Mouse (Mus musculus) neutrophil, adult 5-6 weeks (primary cell): ENCODE measurements around the gene Amn1. TPM values are rescaled to one million over a fixed set of nuclear protein-coding genes. Genes with fewer than 3 reads are reported as not detected.
"Not testable (repeated sequence)": the region's sequence is repeated elsewhere in the genome, so short reads cannot be mapped to it uniquely, and the experiment has no call there.

Source experiments
- ATAC-seq: fragments of 151-379, 151-347 bp; 2 replicates; pipeline ENCODE4 v1.8.0; 2017; ENCODE audit warnings: mild to moderate bottlenecking, moderate TSS enrichment; ENCODE audit not compliant: insufficient number of reproducible peaks, poor library complexity, low FRiP score, severe bottlenecking; ENCODE audit errors: extremely low read depth
- total RNA-seq: library from RNA; stranded (forward); fragments of 200-1000 nt; gene quantifications from 2 replicates; pipeline ENCODE4 v1.2.3, GENCODE M21; 2017

Amn1 gene
- total RNA-seq, result 49.2 and 56.8 TPM in 2 replicates

- peak; percentile 86 for ATAC-seq
Observed at GRCm38 (mm10) chr6:149188041-149188924, at the start of gene Amn1. TSS of gene Amn1 (minus strand) at chr6:149188712.

DNA sequence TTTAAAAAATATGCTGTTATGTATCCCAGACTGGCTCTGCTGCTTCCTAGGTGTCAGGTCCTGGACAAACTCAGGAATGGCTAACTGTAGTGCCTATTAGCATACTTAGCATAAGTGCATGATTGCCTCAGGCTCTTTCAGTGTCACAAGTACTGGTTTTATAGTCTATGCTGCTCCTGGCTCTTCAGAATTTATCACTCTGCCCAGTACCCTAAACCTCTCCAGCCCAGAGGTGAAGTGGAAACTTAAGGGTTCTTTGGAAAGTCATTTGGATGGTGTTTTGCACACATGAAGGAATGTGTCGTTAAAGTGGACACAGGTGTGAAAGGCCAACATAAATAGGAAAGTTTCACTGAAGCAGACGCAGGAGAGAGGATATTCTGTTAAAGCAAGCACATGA, 48.3 kb upstream of the Amn1 start:
- ATAC-seq, result no peak

DNA sequence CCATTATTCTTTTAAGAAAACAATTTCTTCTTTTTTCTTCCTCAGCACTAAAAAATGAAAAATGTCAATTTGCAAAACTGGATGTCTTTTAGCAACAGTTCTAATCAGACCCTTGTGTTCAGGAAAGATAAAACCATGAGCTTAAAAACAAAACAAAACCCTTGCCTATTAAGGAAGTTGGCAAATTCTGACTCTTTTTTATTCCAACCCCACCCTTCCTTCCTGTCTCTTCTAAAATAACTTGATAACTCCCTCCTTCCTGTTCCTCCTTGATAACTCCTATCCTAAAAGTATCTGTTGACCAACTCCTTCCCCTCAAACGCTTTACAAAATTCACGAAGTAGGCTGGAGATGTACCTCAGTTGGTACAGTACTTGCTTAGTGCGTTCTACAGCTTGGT, 45.4 kb upstream of the Amn1 start:
- no peak for ATAC-seq

GRCm38 (mm10) chr6:149224751-149225150, 36.2 kb upstream of the Amn1 start:
- ATAC-seq, result no peak

DNA sequence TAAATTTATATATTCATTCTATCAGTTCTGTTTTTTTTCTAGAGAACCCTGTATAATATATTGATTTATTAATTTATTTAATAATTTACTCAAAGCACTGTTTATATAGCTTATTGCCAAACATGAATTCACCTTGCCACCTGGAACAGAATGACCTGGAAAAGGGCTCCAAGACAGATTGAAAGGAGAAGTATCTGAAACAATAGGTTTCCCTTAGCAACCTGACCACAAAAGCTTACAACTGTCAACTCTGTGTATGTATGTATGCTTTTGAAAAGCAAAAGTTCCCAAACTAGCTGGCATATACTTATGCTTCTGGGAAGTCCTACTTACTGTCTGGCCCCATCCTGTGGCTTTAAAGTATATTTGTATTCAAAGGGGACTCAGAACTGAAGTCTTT, 32.8 kb upstream of the Amn1 start:
- no peak for ATAC-seq

DNA sequence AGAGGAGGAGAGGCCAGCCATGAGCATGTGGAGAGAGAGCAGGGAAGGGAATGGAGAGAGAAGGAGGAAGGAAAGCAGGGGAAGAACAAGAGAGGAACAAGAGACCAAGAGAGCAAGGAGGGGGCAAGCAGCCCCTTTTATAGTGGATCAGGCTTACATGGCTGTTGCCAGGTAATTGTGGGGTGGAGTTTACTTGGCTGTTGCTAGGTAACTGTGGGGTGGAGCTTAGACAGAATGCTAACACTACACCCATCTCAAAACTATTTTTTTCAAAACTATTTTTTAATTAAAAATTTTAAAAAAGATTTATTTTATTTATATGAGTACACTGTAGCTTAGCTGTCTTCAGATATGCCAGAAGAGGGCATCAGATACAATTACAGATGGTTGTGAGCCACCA, 10.1 kb upstream of the Amn1 start:
- ATAC-seq, result no peak

- ATAC-seq, result no peak
Observed at GRCm38 (mm10) chr6:149197116-149197515, 8.6 kb upstream of the Amn1 start.

GRCm38 (mm10) chr6:149193276-149193905, 4.9 kb upstream of the Amn1 start:
- ATAC-seq, result peak; percentile 74

- ATAC-seq, result not testable (repeated sequence)
Observed at GRCm38 (mm10) chr6:149191951-149192350, 3.4 kb upstream of the Amn1 start.

DNA sequence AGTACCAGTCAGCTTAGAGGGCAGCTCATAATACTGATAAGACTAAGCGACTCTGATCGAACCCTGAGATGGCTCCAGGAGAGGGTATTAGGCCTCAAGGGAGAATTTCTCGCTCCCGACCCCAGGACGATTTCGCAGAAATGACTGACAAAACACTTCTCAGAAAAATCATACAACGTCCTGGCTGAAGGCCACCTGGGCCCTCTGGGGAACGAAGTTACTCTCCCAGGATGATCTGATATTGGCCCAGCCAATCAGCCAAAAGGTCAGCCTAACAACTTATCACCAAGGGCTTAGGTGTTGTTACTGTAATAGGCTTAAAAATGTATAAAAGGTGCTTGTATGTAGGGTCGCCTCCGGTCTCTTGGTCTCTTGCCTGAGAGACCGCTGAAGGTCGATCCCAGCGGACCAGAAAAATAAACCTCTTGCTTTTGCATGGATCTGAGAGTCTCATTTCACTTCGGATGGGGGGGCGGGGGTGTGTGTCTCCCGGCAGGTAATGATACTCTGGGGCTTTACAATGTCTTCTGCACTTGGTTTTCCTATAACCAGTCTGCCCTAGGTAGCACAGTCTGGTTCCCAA, 919 bp upstream of the Amn1 start:
- no peak for ATAC-seq

GRCm38 (mm10) chr6:149188925-149189257, 379 bp upstream of the Amn1 start:
- no peak for ATAC-seq

GRCm38 (mm10) chr6:149187371-149187770, 1.1 kb downstream of the Amn1 start:
- ATAC-seq, result no peak

DNA sequence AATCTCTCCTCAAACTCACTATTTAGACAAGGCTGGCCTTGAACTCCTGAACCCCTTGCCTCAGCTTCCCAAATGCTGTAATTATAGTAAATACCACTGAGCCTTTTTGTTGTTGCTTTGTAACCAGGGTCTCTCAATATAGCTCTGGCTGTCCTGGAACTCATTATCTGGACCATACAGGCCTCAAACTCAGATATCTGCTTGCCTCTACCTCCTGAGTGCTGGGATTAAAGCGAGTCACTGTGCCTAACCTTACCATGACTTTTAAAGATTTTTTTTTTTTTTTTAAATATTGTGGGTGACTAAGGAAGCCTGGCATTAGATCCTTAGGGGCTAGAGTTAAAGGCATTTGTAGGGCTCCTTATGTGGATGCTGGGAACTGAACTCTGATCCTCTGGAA, 4.5 kb downstream of the Amn1 start:
- no peak for ATAC-seq

GRCm38 (mm10) chr6:149179064-149179463, 9.4 kb downstream of the Amn1 start:
- ATAC-seq, result no peak

GRCm38 (mm10) chr6:149174932-149175570, 13.5 kb downstream of the Amn1 start:
- ATAC-seq, result no peak

- ATAC-seq, result no peak
Observed at GRCm38 (mm10) chr6:149173831-149174625, 14.5 kb downstream of the Amn1 start.

DNA sequence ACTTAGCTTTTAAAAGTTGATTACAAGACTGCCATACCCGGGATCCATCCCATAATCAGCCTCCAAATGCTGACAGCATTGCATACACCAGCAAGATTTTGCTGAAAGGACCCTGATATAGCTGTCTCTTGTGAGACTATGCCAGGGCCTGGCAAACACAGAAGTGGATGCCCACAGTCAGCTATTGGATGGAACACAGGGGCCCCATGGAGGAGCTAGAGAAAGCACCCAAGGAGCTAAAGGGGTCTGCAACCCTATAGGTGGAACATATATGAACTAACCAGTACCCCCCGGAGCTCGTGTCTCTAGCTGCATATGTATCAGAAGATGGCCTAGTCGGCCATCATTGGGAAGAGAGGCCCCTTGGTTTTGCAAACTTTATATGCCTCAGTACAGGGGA, 18.5 kb downstream of the Amn1 start:
- ATAC-seq, result not testable (repeated sequence)

GRCm38 (mm10) chr6:149168436-149168835, 20.1 kb downstream of the Amn1 start:
- ATAC-seq, result no peak

- no peak for ATAC-seq
Observed at GRCm38 (mm10) chr6:149167672-149168071, 20.8 kb downstream of the Amn1 start.
